Mouse (Mus musculus) liver, embryonic 13.5 days (tissue): ENCODE results near the gene Cacnb2. TPM values are rescaled to one million over a fixed set of nuclear protein-coding genes. Genes with fewer than 3 reads are reported as not detected.

Experiments used
- ATAC-seq: fragments of 200-750 bp; cut with Nextera tagmentation; 2 replicates; pipeline ENCODE4 v1.8.0; 2017; ENCODE audit warnings: low read depth, mild to moderate bottlenecking, moderate number of reproducible peaks, moderate library complexity
- DNase-seq: peaks from one replicate; pipeline ENCODE4 v3.0.0; 2022
- H3K27ac ChIP-seq: fragments of 300-500 bp; sonication (generic); 2 replicates; pipeline ENCODE4 v1.5.1; 2015; ENCODE audit warnings: moderate library complexity, mild to moderate bottlenecking, inconsistent platforms
- H3K27me3 ChIP-seq: fragments of 300-500 bp; sonication (generic); 2 replicates; pipeline ENCODE4 v1.6.1; 2015; ENCODE audit warnings: mild to moderate bottlenecking, inconsistent platforms
- H3K36me3 ChIP-seq: fragments of 300-500 bp; sonication (generic); 2 replicates; pipeline ENCODE4 v1.6.1; 2015; ENCODE audit warnings: mild to moderate bottlenecking, inconsistent platforms
- H3K4me1 ChIP-seq: fragments of 300-500 bp; sonication (generic); replicated peaks from 2 replicates; pipeline ENCODE4 v1.6.1; 2015; ENCODE audit warnings: inconsistent platforms
- H3K4me2 ChIP-seq: fragments of 300-500 bp; sonication (generic); 2 replicates; pipeline ENCODE4 v1.6.1; 2015; ENCODE audit warnings: inconsistent platforms, mild to moderate bottlenecking, moderate library complexity
- H3K4me3 ChIP-seq: fragments of 300-500 bp; sonication (generic); replicated peaks from 2 replicates; pipeline ENCODE4 v1.5.1; 2015; ENCODE audit warnings: mild to moderate bottlenecking, inconsistent platforms
- H3K9ac ChIP-seq: fragments of 300-500 bp; sonication (generic); 2 replicates; pipeline ENCODE4 v1.6.1; 2015; ENCODE audit warnings: mild to moderate bottlenecking, inconsistent platforms
- H3K9me3 ChIP-seq: fragments of 300-500 bp; sonication (generic); replicated peaks from 2 replicates; pipeline ENCODE4 v1.6.1; 2016; ENCODE audit warnings: inconsistent platforms
- WGBS: fragments of 180-500 bp; shearing (Covaris S2); methylation state at CpG from one replicate; pipeline ENCODE4 v1.1.7; 2015; ENCODE audit not compliant: insufficient replicate concordance; 5-methylcytosine and 5-hydroxymethylcytosine counted together
- polyA plus RNA-seq: library from polyadenylated mRNA; unstranded; fragments of >200 nt; fragmentation: Nextera tagmentation; extraction: Ambion mirVana; gene quantifications from 2 replicates; pipeline ENCODE4 v1.2.1, GENCODE M21; 2015

The Cacnb2 gene
- polyA plus RNA-seq, 1 experiment from 2014 or later, result 0.30 TPM

DNA sequence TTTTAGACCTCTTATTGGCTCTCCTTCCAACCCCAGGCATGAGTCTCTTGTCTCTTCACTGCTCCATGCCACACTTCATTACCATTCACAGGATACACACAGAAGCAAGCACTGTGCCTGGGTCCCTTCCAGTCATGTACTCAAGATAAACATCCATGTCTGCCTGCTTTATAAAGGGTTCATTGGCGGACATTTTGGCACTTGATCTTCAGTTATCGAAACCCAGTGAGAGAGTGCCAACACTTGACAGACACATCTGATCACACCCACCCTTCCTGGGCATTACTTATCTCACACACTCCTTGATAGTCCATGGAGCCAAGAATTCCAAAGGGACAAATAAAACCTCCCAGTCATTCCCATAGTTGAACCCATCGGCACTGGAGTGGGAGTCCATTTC is 327.0 kb downstream of the Cacnb2 start:
- Histone ChIP-seq H3K27me3 (no peaks in the 10 kb centered on the region), H3K36me3 (no peaks in the 10 kb centered on the region), H3K9me3 (no peaks in the 10 kb centered on the region), H3K4me3 (no peak overlapping the region), H3K9ac (no peak overlapping the region), H3K4me1 (no peaks in the 10 kb centered on the region), H3K4me2 (no peak overlapping the region), H3K27ac (no peak overlapping the region)
- ATAC-seq, result no peak
- 72% methylated on average over 3 of the region's 3 CpGs for WGBS
- DNase-seq, result no peak

DNA sequence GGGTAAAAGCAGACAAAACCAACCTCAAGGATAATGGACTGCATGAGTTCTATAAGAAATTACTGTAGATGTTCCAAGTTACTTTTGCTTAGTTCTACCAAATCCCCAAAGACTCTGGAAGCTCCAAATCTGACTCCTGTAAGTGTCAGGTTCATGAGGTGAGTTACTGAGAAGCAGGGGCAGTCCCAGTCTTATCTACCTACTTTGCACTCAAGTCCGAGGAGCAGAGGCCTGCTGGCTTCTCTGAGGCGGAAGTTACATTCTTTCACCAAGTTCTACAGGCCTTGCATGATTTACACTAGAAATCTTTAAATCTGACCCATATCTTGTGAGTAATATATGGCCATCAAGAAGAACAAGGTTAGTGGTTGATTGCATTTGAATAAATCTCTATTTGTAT is 329.1 kb downstream of the Cacnb2 start:
- ATAC-seq, result no peak
- H3K9ac ChIP-seq, result no peak overlapping the region
- no peaks in the 10 kb centered on the region for H3K36me3 ChIP-seq
- H3K4me2 ChIP-seq, result no peak overlapping the region
- DNase-seq, result no peak
- no peak overlapping the region for H3K27ac ChIP-seq
- no peak overlapping the region for H3K4me3 ChIP-seq
- no peaks in the 10 kb centered on the region for H3K4me1 ChIP-seq
- no peaks in the 10 kb centered on the region for H3K9me3 ChIP-seq
- 61% methylated on average over 2 of the region's 2 CpGs for WGBS
- no peaks in the 10 kb centered on the region for H3K27me3 ChIP-seq

DNA sequence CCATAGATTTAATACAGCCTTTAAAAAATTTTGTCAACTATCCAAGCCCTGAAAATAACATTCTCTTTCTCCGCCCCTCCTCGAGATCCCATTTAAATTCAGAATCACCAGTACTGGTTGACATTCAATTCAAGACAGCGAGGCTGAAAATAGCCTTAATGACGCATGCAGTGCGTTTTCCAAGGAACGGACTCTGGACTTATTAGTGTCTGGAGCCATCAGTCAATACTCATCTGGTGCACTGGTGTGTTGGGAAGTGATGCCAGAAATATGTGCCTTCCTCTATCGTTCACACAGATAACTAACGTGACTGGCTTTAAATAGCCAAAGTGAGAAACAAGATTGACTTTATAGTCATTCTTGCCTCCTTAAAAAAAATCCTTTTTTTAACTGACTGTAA is 333.6 kb downstream of the Cacnb2 start:
- H3K4me3 ChIP-seq, result no peak overlapping the region
- no peak overlapping the region for H3K27ac ChIP-seq
- no peaks in the 10 kb centered on the region for H3K9me3 ChIP-seq
- ATAC-seq (no peak), DNase-seq (no peak)
- WGBS, result 72% methylated on average over 8 of the region's 8 CpGs
- no peak overlapping the region for H3K4me2 ChIP-seq
- no peaks in the 10 kb centered on the region for H3K27me3 ChIP-seq
- H3K4me1 ChIP-seq, result no peaks in the 10 kb centered on the region
- H3K36me3 ChIP-seq, result no peaks in the 10 kb centered on the region
- no peak overlapping the region for H3K9ac ChIP-seq

DNA sequence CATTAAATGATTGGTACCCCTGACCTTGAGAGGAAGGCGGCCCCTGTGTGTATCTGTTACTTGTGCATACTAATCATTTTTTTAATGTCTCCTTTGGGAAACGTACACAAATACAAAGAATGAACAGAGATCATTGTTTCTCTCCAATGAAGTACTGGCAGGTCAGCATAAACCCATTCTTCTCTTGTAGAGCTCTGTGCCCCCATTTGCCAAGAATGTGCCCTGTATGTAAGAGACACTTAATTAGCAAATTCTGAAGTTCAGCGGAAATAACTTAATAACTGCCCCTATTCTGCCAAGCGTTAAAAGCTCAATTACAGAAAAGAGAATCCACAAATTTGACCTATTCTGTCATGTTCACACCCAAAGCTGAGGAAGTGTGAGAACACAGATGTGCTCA is 339.4 kb downstream of the Cacnb2 start:
- no peak overlapping the region for H3K27ac ChIP-seq
- ATAC-seq (no peak), DNase-seq (no peak)
- H3K4me1 ChIP-seq, result no peaks in the 10 kb centered on the region
- no peaks in the 10 kb centered on the region for H3K9me3 ChIP-seq
- no peaks in the 10 kb centered on the region for H3K36me3 ChIP-seq
- H3K4me2 ChIP-seq, result no peak overlapping the region
- no peak overlapping the region for H3K4me3 ChIP-seq
- no peaks in the 10 kb centered on the region for H3K27me3 ChIP-seq
- H3K9ac ChIP-seq, result no peak overlapping the region
- 68% methylated on average over 4 of the region's 4 CpGs for WGBS

DNA sequence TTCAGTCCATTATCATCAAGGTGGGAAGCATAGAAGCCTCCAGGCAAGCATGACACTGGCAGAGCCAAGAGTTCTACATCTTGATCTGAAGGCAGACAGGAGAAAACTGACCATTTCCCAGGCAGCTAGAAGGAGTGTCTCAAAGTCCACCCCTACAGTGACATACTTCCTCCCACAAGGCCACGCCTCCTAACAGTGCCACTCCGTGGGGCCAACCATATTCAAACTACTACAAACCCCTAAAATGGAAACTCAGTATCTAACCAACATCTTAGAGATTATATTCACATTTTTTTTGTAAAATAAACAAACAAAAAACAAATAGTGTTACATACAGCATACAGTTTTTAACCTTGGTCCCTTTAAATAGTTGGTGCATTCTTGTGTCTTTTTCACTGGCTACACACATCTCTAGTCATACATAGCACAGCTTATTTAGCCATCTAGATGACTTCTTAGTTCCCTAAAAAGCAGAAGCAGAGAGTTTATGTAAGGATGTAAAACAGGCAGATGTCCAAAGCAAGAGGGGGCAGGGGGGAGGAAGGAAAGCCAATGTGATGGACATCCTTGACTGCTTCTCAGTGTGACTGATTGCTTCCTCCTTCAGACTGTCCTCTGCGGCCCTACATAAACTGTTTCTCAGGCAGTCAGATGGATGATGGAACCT is 340.9 kb downstream of the Cacnb2 start:
- no peak overlapping the region for H3K4me2 ChIP-seq
- DNase-seq, result no peak
- WGBS, result 24% methylated on average over 3 of the region's 3 CpGs
- H3K4me3 ChIP-seq, result no peak overlapping the region
- no peak overlapping the region for H3K27ac ChIP-seq
- no peaks in the 10 kb centered on the region for H3K9me3 ChIP-seq
- ATAC-seq, result no peak
- no peaks in the 10 kb centered on the region for H3K27me3 ChIP-seq
- no peak overlapping the region for H3K9ac ChIP-seq
- no peaks in the 10 kb centered on the region for H3K4me1 ChIP-seq
- H3K36me3 ChIP-seq, result no peaks in the 10 kb centered on the region

DNA sequence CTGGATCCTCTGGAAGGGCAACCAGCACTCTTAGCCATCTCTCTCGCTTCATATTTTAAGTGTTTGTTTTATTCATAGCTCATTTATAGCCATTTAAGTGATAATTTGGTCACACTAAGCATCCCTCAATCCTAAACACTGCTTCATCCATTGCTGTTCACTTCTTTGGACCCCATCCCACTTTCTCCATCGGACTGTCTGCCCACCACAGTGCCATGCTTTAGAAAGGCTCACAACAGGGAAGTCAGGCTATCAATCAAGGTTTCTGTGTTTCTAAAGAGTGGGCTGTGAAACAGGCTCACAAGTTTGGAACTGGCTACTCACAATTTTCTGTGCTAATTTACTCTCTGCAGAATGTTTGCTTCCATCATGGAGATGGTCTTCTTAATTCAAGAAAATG is 350.2 kb downstream of the Cacnb2 start:
- Histone ChIP-seq H3K4me1 (no peaks in the 10 kb centered on the region), H3K27ac (no peak overlapping the region), H3K27me3 (no peaks in the 10 kb centered on the region), H3K36me3 (no peaks in the 10 kb centered on the region), H3K4me3 (no peak overlapping the region), H3K9me3 (no peaks in the 10 kb centered on the region), H3K4me2 (no peak overlapping the region), H3K9ac (no peak overlapping the region)
- 57% methylated on average over 2 of the region's 2 CpGs for WGBS
- ATAC-seq (no peak), DNase-seq (no peak)

DNA sequence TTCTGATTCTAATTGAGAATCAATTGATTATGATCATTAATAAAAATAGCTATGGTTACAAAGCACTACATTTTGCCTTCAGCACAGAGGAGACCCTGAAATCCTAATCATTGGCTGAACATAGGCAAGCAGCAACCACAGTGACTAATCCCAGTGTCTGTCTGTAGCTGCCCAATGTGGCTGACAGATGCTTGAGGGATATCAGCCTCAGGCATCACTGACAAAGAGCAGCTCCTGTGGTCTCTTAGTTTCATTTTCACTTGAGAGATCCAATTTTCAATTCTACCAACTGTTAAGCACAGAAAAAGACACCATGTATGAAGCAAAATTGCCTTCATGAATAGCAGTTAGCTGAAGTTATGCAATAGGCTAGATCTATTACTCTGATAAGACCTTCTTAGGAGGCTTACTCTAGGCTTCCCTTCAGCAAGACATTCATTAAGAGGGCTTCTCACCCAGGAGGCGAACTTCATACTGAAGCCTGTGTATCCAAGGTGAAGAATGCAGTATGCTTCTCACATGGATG is 358.1 kb downstream of the Cacnb2 start:
- Histone ChIP-seq H3K4me1 (no peaks in the 10 kb centered on the region), H3K36me3 (no peaks in the 10 kb centered on the region), H3K27me3 (no peaks in the 10 kb centered on the region), H3K4me2 (no peak overlapping the region), H3K9me3 (no peaks in the 10 kb centered on the region), H3K9ac (no peak overlapping the region), H3K27ac (no peak overlapping the region), H3K4me3 (no peak overlapping the region)
- no peak for DNase-seq
- ATAC-seq, result no peak
- WGBS, result 27% methylated on average over 1 of the region's 1 CpGs

DNA sequence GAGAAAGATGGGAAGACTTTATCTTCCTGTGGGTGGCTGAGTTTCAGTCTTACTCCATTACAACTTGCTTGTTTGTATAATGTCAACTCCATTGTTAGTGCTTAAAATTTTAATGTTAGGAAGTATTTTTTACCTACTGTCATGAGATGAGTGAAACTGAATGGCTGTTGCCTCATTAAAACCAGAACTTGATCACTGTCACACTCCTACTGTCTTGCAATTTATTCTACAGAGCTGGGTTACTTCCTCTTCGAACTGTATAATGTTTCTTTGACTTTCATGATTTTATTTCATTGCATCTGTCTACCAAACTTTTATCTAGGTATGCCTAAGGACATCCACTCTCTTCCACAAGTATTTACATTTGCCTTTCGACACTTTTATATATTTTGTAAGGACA is 358.6 kb downstream of the Cacnb2 start:
- ATAC-seq (no peak), DNase-seq (no peak)
- Histone ChIP-seq H3K4me3 (no peak overlapping the region), H3K9me3 (no peaks in the 10 kb centered on the region), H3K9ac (no peak overlapping the region), H3K36me3 (no peaks in the 10 kb centered on the region), H3K27me3 (no peaks in the 10 kb centered on the region), H3K4me1 (no peaks in the 10 kb centered on the region), H3K27ac (no peak overlapping the region), H3K4me2 (no peak overlapping the region)
- 61% methylated on average over 2 of the region's 2 CpGs for WGBS

DNA sequence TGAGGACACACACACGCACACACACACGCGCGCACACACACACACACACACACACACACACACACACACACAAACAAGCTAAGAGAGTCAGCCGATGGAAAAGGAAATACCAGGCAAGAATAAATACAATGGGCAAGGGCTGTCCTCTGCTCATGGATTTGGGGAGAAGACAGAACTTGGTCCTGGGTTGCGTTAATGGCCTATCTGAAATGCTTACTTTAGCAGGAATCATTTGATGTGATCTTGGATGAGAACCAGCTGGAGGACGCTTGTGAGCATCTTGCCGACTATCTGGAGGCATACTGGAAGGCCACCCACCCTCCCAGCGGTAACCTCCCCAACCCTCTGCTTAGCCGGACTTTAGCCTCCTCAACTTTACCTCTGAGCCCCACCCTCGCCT is 381.1 kb downstream of the Cacnb2 start:
- Histone ChIP-seq H3K4me2 (no peak overlapping the region), H3K36me3 (no peaks in the 10 kb centered on the region), H3K9me3 (no peaks in the 10 kb centered on the region), H3K9ac (no peak overlapping the region), H3K27me3 (no peaks in the 10 kb centered on the region), H3K27ac (no peak overlapping the region), H3K4me3 (no peak overlapping the region), H3K4me1 (no peaks in the 10 kb centered on the region)
- no peak for DNase-seq
- 78% methylated on average over 11 of the region's 11 CpGs for WGBS
- ATAC-seq, result no peak

DNA sequence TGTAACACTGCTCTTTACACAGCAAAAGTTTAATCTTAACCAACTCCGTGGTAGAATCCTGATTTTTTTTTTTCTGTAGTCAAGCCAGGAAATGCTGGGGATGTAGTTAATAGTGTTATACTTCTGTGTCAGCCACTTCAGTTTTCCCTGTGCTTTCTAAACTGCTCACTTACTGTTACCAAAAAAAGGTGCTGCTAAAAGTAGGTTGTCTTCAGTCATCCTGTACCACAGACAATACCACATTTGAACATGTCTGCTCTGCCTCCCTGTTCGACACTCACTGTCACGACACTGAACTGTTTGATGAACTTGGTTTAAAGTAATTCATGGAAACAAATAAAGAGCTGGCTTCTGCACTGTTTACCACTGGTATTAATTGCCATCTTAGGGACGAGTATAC is 385.6 kb downstream of the Cacnb2 start:
- no peak overlapping the region for H3K4me3 ChIP-seq
- H3K9ac ChIP-seq, result no peak overlapping the region
- ATAC-seq, result no peak
- H3K9me3 ChIP-seq, result no peaks in the 10 kb centered on the region
- no peaks in the 10 kb centered on the region for H3K36me3 ChIP-seq
- H3K4me1 ChIP-seq, result no peaks in the 10 kb centered on the region
- no peak for DNase-seq
- H3K27me3 ChIP-seq, result no peaks in the 10 kb centered on the region
- H3K4me2 ChIP-seq, result no peak overlapping the region
- WGBS, result 73% methylated on average over 4 of the region's 4 CpGs
- no peak overlapping the region for H3K27ac ChIP-seq

DNA sequence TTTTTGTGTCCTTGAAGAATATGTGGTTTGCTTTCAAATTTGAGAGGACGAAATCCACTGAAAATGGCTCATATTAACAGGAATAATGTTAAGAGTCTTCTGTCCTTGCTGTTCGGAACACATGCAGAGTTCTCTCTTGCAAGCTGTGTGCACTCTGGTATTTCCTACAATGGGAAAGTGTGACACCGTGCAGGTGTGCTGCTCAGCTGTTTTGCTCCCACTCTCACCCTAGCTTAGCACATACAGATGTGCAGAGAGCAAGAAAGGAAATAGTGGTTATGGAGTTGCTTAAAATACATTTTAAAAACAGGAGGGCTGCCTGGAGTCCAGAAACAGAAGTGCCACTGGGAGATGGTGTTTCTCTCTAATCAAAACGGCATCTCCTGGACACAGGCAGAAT is 386.5 kb downstream of the Cacnb2 start:
- no peak overlapping the region for H3K27ac ChIP-seq
- no peaks in the 10 kb centered on the region for H3K4me1 ChIP-seq
- H3K9ac ChIP-seq, result no peak overlapping the region
- H3K4me3 ChIP-seq, result no peak overlapping the region
- no peaks in the 10 kb centered on the region for H3K9me3 ChIP-seq
- no peaks in the 10 kb centered on the region for H3K36me3 ChIP-seq
- DNase-seq, result no peak
- WGBS, result 69% methylated on average over 4 of the region's 4 CpGs
- no peak overlapping the region for H3K4me2 ChIP-seq
- ATAC-seq, result no peak
- no peaks in the 10 kb centered on the region for H3K27me3 ChIP-seq

DNA sequence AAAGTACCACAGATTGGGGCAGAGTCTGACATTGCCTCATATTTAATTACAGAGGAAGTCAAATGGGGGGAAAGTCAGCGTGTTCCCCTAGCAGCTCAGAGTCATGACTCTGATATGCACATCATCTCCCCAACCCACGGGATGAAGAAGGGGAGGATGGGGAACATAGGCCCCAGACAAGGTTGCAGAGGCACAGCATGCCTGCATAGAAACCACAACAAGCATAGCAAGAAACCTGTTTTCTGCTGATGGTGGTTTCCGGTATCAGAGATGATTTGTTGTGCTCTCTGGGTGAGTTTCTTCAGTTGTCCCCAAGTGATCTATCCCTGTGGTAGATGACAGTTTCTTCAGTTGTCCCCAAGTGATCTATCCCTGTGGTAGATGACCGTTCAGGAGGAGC is 389.6 kb downstream of the Cacnb2 start:
- no peaks in the 10 kb centered on the region for H3K4me1 ChIP-seq
- H3K36me3 ChIP-seq, result no peaks in the 10 kb centered on the region
- H3K9ac ChIP-seq, result no peak overlapping the region
- H3K27ac ChIP-seq, result no peak overlapping the region
- ATAC-seq, result no peak
- H3K9me3 ChIP-seq, result no peaks in the 10 kb centered on the region
- no peaks in the 10 kb centered on the region for H3K27me3 ChIP-seq
- no peak overlapping the region for H3K4me3 ChIP-seq
- DNase-seq, result no peak
- WGBS, result 70% methylated on average over 4 of the region's 4 CpGs
- no peak overlapping the region for H3K4me2 ChIP-seq
